Mouse (Mus musculus) cerebellum, adult 2 months (tissue): Measurements from ENCODE around the gene Epha8.

Source experiments
- CTCF ChIP-seq: fragments of 200-500 bp; IDR thresholded peaks from 2 replicates; pipeline ENCODE4 v1.5.1; 2011; ENCODE audit warnings: low read depth, mild to moderate bottlenecking, control low read depth, low read length, moderate library complexity, borderline replicate concordance; ENCODE audit not compliant: insufficient read depth
- POLR2A ChIP-seq: fragments of 200-500 bp; IDR thresholded peaks from 2 replicates; pipeline ENCODE4 v1.6.1; 2011; ENCODE audit warnings: low read length, control low read depth, borderline replicate concordance; ENCODE audit not compliant: insufficient read depth

GRCm38 (mm10) chr4:136966493-136967390, 10.1 kb upstream of the Epha8 start:
- TF ChIP-seq POLR2A (no peak), CTCF (no peak)
